Mouse (Mus musculus) CD4-positive helper T cell, adult 2 months (primary cell): ENCODE measurements around the gene Ankrd63.
"Not testable (repeated sequence)": the region's sequence is repeated elsewhere in the genome, so short reads cannot be mapped to it uniquely, and the experiment has no call there.

Experiments
- DNase-seq: peaks from one replicate; pipeline ENCODE4 v3.0.0-alpha.2; 2012; ENCODE audit warnings: low read depth, missing footprints, low spot score

Gene Ankrd63

DNA sequence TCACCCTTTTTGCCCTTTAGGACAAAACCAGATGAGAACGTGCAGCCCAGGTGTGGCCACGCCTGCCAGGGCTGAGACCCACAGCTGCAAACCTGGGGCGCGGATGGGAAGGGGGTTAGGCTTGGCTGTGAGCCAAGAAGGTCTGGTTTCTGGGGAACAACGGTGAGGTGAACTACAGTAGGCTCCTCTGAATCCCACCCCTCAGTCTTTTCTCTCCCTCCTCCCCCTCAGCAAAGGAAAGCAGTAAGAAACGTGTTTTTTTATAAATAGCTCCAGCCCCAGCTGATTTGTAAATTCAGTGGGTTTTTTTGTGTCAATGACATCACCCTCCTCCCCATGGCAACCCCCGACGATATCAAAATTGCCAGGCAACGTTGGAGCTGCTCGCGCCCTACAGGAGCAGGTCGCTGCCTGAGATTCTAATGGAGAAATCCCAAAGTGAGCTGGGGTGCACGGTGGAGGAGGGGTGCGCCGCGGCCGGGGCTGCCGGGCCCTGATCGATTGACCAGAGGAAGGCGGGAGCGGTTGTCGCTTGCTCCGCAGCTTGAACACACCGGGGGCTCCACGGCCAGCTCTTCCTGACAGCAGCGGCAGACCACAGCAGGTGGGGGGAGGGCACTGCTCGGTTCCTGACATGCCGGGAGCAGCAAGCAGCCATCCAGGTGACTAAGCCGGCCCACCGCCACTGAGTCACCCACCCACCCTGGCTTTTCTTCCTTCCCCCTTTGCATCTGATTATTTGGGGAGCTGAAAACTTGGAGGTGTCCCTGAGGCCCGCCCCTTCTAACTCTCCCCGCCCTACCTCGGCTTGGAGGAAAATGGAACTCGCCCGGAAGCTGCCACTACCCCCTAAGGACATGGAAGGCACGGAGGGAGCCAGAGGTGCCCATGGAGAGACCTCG is 40.6 kb downstream of the Ankrd63 start, which contains the start of gene Pak6:
Gene Pak6 (plus strand): TSS at position 402 of the 902 bp plus-strand sequence.
- peak; percentile 46 for DNase-seq

DNA sequence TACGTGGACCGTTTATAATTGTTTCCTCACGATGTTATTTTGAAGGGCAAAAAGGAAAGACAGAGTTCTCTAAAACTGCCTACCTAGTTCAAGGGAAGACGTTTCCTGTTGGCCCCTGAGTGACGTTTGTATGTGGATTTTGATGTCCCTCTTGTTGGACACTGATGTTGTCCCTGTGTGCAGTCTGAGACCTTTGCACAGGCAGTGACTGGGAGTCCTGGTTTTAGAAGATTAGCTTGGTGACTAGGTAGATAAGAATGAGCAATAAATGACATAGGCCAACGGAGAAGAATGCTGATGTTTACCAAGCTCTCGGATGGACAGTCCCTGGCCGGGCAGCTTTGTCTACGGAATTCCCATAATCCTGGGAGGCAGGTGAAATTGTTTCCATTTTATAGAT is 41.9 kb downstream of the Ankrd63 start:
- DNase-seq, result no peak

DNA sequence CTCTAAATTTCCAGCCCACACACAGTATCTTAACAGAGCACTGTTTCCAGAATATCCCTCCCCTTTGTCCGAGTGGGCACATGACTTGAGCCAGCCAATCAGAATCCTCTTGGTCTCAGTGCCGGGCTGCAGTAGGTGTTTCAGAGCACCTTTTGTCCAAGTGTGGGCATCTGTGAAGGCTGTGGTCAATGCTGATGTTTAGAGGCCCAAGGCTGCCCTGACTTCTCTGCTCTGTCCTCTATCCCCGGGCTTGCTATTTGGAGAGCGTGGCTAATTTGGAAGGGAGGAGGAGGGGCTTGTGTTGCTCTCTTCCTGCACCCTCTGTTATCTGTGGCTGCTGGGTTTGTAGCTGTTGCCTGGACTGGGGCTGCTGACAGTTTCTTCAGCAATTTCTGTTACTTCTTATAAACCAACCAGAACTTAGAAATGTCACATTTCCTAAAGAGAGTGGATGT is 43.7 kb downstream of the Ankrd63 start:
- DNase-seq, result peak; percentile 51

DNA sequence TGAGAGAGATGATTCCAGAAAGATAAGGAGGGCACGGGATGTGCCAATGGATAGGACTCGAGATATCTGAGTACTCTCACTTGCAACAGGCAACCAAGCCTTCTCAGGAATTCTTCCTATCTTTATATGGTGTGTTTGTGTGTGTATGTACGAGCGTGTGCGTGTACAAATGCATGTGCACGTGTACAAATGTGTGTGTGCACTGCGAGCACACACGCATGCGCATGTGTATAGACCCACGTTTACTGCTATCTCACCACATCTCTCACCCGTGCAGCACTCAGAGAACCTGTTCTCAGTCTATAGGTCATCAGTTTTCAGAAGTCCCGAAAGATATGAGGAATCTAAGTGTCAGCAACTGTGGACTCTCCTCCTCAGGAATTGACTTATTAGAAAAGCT is 44.3 kb downstream of the Ankrd63 start:
- DNase-seq, result no peak

DNA sequence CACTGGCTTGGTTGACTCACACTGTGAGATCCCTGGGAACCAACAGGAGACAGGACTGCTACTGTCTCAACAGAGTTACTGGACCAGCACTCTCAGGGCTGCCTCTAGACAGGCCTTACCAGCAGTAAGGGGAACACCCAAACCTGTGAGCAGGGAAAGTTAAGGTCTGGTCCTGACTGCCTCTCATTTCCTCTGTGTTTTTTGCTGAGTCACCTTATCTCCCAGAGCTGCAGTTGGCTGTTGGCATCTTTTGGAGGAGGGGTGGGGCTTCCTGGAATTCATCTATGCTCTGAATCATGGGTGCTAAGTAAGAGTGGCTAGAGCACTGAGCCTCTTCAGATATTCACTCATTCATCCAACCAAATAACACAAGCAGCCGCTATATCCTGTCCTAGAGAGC is 44.7 kb downstream of the Ankrd63 start:
- DNase-seq, result no peak

DNA sequence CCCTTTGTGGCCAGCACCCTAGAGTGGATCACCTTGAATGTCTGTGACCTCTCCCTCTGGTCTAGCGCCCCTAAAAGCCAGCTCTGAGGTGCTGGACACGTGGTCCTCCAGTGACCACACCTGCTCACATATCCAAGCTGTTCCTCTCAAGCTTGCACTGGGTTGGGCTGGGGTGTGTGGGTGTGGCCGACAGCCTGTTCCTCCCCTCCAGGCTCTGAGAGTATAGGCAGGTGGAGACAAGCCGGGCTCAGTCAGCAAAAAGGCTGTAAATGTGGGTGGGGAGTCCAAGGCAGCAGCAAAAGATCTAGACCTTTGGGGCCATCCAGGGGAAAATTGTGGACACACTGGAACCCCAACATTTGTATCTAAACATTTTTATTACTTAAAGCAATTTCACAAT is 45.3 kb downstream of the Ankrd63 start:
- DNase-seq, result no peak

DNA sequence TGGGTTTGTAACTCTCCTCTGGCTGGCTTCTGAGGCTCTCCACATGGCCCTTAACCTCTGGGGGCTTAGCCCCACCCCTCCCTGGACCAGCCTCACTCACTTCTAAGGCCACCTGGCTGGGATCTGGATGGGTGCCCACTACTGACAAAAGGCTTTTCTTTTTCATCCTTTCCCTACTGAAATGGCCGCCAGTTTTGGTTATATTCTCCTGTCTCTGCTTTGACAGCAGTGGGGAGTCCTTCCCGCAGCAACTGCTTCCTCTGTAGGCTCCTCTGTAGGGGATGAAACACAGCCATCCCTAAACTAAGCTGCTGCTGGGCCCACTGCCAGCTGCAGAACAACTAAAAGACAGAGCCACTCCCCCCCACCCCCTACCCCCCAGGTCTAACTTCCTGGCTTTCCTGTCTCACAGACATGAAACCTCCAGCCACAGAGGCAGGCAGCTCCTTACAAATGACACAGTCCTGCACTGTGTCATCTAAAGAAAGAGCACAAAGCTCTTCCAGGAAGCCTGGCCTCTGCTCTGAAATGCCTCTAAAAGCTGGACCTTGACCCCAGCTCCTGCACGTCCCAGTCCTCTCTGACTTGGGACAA is 47.0 kb downstream of the Ankrd63 start:
- DNase-seq, result no peak

DNA sequence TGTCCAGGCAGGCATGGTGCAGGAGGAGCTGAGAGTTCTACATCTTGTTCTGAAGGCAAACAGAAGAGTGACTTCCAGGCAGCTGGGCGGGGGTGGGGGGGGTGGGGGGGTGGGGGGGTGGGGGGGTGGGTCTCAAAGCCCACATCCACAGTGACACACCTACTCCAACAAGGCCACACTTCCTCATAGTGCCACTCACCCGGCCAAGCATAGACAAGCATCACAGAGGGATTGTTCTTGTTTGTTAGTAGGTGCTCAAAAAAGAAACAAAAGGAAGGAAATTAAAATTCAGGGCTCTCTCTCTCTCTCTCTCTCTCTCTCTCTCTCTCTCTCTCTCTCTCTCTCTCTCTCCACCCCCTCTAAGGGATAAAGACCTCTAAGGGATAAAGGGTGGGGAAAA is 53.1 kb downstream of the Ankrd63 start:
- not testable (repeated sequence) for DNase-seq
